Mouse (Mus musculus) adipocyte (in vitro differentiated cells): ENCODE data around the gene Sult2a8.
"Not testable (repeated sequence)": the region's sequence is repeated elsewhere in the genome, so short reads cannot be mapped to it uniquely, and the experiment has no call there.

Source experiments
- DNase-seq: peaks from one replicate; pipeline ENCODE4 v3.0.0-alpha.2; 2016; ENCODE audit warnings: low spot score

Gene Sult2a8

GRCm38 (mm10) chr7:14446534-14446933, at the start of gene Sult2a8:
Sult2a8 (minus strand) TSS chr7:14446769.
- DNase-seq: no peak

DNA sequence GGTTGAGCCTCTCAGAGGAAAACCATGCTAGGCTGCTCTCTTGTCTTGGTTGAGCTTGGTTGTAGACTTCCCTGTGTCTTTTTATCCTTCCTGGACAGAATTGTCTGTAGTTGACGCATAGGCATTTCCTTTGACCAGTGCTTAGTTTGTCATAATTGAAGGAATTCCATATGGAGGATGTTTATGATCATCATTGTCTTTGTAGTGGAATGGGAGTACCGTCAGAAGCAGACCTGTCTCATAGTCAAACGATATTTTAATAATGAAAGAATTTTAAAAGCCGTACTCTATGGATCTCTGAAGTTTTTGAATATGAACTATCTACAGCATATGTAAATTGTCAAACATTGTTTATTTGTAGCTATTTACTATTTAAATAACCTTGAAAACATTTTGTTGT, 47.6 kb upstream of the Sult2a8 start, which contains the start of gene Sult2a7:
TSS of gene Sult2a7 (minus strand) at position 101 of the 400 bp plus-strand sequence.
- DNase-seq: no peak

GRCm38 (mm10) chr7:14492886-14493285, 46.3 kb upstream of the Sult2a8 start:
- no peak for DNase-seq

DNA sequence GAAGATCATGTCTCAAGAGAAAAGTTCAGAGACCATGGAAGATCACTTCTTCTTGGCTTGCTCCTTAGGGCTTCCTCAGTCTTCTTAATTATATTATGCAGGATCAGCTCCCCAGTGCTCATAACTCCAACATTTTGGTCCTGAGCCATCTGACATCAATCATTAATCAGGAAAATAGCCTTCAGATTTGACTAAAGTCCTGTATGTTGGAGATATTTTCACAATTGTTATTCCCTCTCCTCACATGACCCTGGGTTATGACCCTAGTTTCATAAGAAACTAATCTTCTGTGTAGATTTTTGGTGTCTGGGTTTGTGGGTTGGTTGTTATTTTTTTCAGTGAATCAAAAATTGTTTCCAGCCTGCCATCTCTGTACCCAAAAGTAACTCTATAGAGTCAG, 7.0 kb downstream of the Sult2a8 start:
- no peak for DNase-seq

DNA sequence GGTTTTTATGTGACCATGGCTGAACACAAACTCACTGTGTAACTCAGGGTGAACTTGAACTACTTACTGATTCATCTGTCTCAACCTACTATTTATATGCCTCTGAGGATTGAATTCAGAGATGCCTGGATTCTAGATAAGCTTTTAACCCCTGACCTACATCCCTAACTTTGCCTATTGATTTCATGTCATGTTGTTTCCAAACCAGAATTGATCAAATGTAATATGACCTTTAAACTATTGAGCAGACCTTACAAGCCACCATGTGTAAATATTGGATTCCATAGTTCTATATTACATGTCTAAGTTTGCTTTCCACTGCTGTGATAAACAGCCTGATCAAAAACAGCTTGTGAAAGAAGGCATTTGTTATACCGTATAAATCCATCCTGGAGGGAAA, 8.1 kb downstream of the Sult2a8 start:
- no peak for DNase-seq

- no peak for DNase-seq
Measured at GRCm38 (mm10) chr7:14438029-14438428, 8.5 kb downstream of the Sult2a8 start.

GRCm38 (mm10) chr7:14399363-14399762, 47.2 kb downstream of the Sult2a8 start:
- DNase-seq: not testable (repeated sequence)

- no peak for DNase-seq
Measured at GRCm38 (mm10) chr7:14396462-14396861, 50.1 kb downstream of the Sult2a8 start.
